Mouse (Mus musculus): ENCODE data around the gene Stard3.
"Not testable (repeated sequence)": the region's sequence is repeated elsewhere in the genome, so short reads cannot be mapped to it uniquely, and the experiment has no call there.

Stard3 gene

GRCm38 (mm10) chr11:98376756-98377155 lies 18.6 kb downstream of the Stard3 start:
- DNase-seq, result no peak

- no peak for DNase-seq
Measured at GRCm38 (mm10) chr11:98377787-98378186, 19.6 kb downstream of the Stard3 start.

GRCm38 (mm10) chr11:98379379-98379778 lies 21.2 kb downstream of the Stard3 start:
- no peak for DNase-seq

GRCm38 (mm10) chr11:98380106-98380505 lies 21.9 kb downstream of the Stard3 start:
- DNase-seq, result no peak

- no peak for DNase-seq
Measured at GRCm38 (mm10) chr11:98381651-98382050, 23.5 kb downstream of the Stard3 start.

GRCm38 (mm10) chr11:98382405-98382804 lies 24.2 kb downstream of the Stard3 start:
- not testable (repeated sequence) for DNase-seq

GRCm38 (mm10) chr11:98383261-98384030 lies 25.3 kb downstream of the Stard3 start, which contains the start of gene Tcap:
Tcap (plus strand) TSS chr11:98383811.
- no peak for DNase-seq

GRCm38 (mm10) chr11:98384216-98384615 lies 26.0 kb downstream of the Stard3 start:
- no peak for DNase-seq

GRCm38 (mm10) chr11:98384721-98385637 lies 26.8 kb downstream of the Stard3 start:
- no peak for DNase-seq

GRCm38 (mm10) chr11:98385638-98386585 lies 27.7 kb downstream of the Stard3 start, which contains the start of gene Pnmt:
Pnmt (plus strand) TSS chr11:98386450.
- DNase-seq, result no peak

GRCm38 (mm10) chr11:98386596-98386995 lies 28.4 kb downstream of the Stard3 start:
- no peak for DNase-seq

GRCm38 (mm10) chr11:98387056-98387577 lies 28.9 kb downstream of the Stard3 start:
- no peak for DNase-seq

- DNase-seq, result no peak
Measured at GRCm38 (mm10) chr11:98388282-98388681, 30.1 kb downstream of the Stard3 start.

- peak; percentile 74 for DNase-seq
Measured at GRCm38 (mm10) chr11:98389221-98389780, 31.1 kb downstream of the Stard3 start.

- no peak for DNase-seq
Measured at GRCm38 (mm10) chr11:98390141-98390540, 32.0 kb downstream of the Stard3 start.

- DNase-seq, result no peak
Measured at GRCm38 (mm10) chr11:98392034-98392433, 33.9 kb downstream of the Stard3 start.

- no peak for DNase-seq
Measured at GRCm38 (mm10) chr11:98392645-98393044, 34.5 kb downstream of the Stard3 start.

GRCm38 (mm10) chr11:98393317-98393716 lies 35.1 kb downstream of the Stard3 start:
- peak; percentile 66 for DNase-seq

- no peak for DNase-seq
Measured at GRCm38 (mm10) chr11:98394301-98394700, 36.1 kb downstream of the Stard3 start.

- no peak for DNase-seq
Measured at GRCm38 (mm10) chr11:98395041-98395440, 36.9 kb downstream of the Stard3 start.

GRCm38 (mm10) chr11:98397946-98398345 lies 39.8 kb downstream of the Stard3 start:
- DNase-seq, result no peak

Data from lung, postnatal 10 days (tissue).